Mouse (Mus musculus): Measurements from ENCODE around the gene Cnot4. TPM values are rescaled to one million over a fixed set of nuclear protein-coding genes. Genes with fewer than 3 reads are reported as not detected.

Gene Cnot4
- total RNA-seq, 2 experiments from 2014 or later, result 26.0 to 28.7 TPM

Other genes with a start within 250 kb of the Cnot4 start
- 10 to 100 TPM; 17.5 to 18.7 TPM for gene Wdr91, start 222.8 kb downstream of the Cnot4 start, total RNA-seq (2021)
- not detected for gene Stra8, start 213.6 kb downstream of the Cnot4 start, total RNA-seq (2021)
- gene Slc23a4, start 145.3 kb downstream of the Cnot4 start, total RNA-seq (2021), result under 1 TPM; 0.16 to 0.42 TPM
- gene Nup205, start 43.7 kb upstream of the Cnot4 start, total RNA-seq (2021), result 10 to 100 TPM; 28.2 to 32.2 TPM
- gene Slc13a4, start 174.4 kb upstream of the Cnot4 start, total RNA-seq (2021), result under 1 TPM; 0.15 to 0.39 TPM
- 1 to 10 TPM in 1 of 2 experiments, under 1 TPM in 1; 0.21 to 1.0 TPM for gene Fam180a, start 192.4 kb upstream of the Cnot4 start, total RNA-seq (2021)